Mouse (Mus musculus): ENCODE results near the gene Scnn1b. TPM values are rescaled to one million over a fixed set of nuclear protein-coding genes. Genes with fewer than 3 reads are reported as not detected.
A peak's percentile ranks its signal among the peaks of the same experiment; 100 is the strongest.

The Scnn1b gene
- polyA plus RNA-seq, 1 experiment from 2014 or later: 0.06 TPM

GRCm38 (mm10) chr7:121927882-121928281 lies 63.0 kb downstream of the Scnn1b start:
- H3K4me3 ChIP-seq: no peak overlapping the region
- ATAC-seq (replicated peaks): no peak
- H3K27me3 ChIP-seq: no peaks in the 10 kb centered on the region
- WGBS: 87% methylated on average over 2 of the region's 2 CpGs
- no peak overlapping the region for H3K9ac ChIP-seq (replicated peaks)
- H3K9me3 ChIP-seq: no peaks in the 10 kb centered on the region
- no peak overlapping the region for H3K27ac ChIP-seq (replicated peaks)
- H3K4me1 ChIP-seq: no peaks in the 10 kb centered on the region
- no peaks in the 10 kb centered on the region for H3K36me3 ChIP-seq
- no peak overlapping the region for H3K4me2 ChIP-seq (replicated peaks)

- ATAC-seq (replicated peaks): no peak
- WGBS: 44% methylated on average over 7 of the region's 7 CpGs
- H3K9me3 ChIP-seq: no peaks in the 10 kb centered on the region
These were observed 66.4 kb downstream of the Scnn1b start for GRCm38 (mm10) chr7:121931246-121931645.

GRCm38 (mm10) chr7:121933675-121934074 lies 68.8 kb downstream of the Scnn1b start:
- Histone ChIP-seq H3K4me3 (no peak overlapping the region), H3K27ac (replicated peaks) (no peak overlapping the region), H3K4me2 (replicated peaks) (no peak overlapping the region), H3K4me1 (peaks cover 38% of the 10 kb centered on the region), H3K9me3 (no peaks in the 10 kb centered on the region), H3K36me3 (no peaks in the 10 kb centered on the region), H3K9ac (replicated peaks) (no peak overlapping the region), H3K27me3 (no peaks in the 10 kb centered on the region)
- WGBS: 88% methylated on average over 6 of the region's 6 CpGs
- no peak for ATAC-seq (replicated peaks)

More at GRCm38 (mm10) chr7:121931246-121931645, 66.4 kb downstream of the Scnn1b start:
- H3K27ac ChIP-seq (replicated peaks): no peak overlapping the region
- H3K36me3 ChIP-seq: no peaks in the 10 kb centered on the region
- peaks cover 14% of the 10 kb centered on the region for H3K4me1 ChIP-seq
- H3K4me2 ChIP-seq (replicated peaks): no peak overlapping the region
- H3K27me3 ChIP-seq: no peaks in the 10 kb centered on the region
- H3K4me3 ChIP-seq: no peak overlapping the region
- no peak overlapping the region for H3K9ac ChIP-seq (replicated peaks)

GRCm38 (mm10) chr7:121934346-121934745 lies 69.5 kb downstream of the Scnn1b start:
- Histone ChIP-seq H3K4me1 (peaks cover 45% of the 10 kb centered on the region), H3K4me2 (replicated peaks) (no peak overlapping the region), H3K9me3 (no peaks in the 10 kb centered on the region), H3K36me3 (no peaks in the 10 kb centered on the region), H3K4me3 (no peak overlapping the region), H3K27me3 (no peaks in the 10 kb centered on the region), H3K9ac (replicated peaks) (no peak overlapping the region), H3K27ac (replicated peaks) (no peak overlapping the region)
- ATAC-seq (replicated peaks): no peak
- 87% methylated on average over 2 of the region's 2 CpGs for WGBS

- no peak for ATAC-seq (replicated peaks)
- H3K9ac ChIP-seq (replicated peaks): no peak overlapping the region
- H3K4me2 ChIP-seq (replicated peaks): no peak overlapping the region
- WGBS: 82% methylated on average over 12 of the region's 12 CpGs
- no peaks in the 10 kb centered on the region for H3K9me3 ChIP-seq
- no peaks in the 10 kb centered on the region for H3K36me3 ChIP-seq
- H3K27me3 ChIP-seq: no peaks in the 10 kb centered on the region
- H3K27ac ChIP-seq (replicated peaks): peak overlapping the region; percentile 77
- H3K4me3 ChIP-seq: no peak overlapping the region
- peaks cover 55% of the 10 kb centered on the region for H3K4me1 ChIP-seq
These were observed 71.3 kb downstream of the Scnn1b start for GRCm38 (mm10) chr7:121935906-121936794.

GRCm38 (mm10) chr7:121936861-121937630 lies 72.2 kb downstream of the Scnn1b start:
- Histone ChIP-seq H3K4me2 (replicated peaks) (no peak overlapping the region), H3K4me1 (peaks cover 55% of the 10 kb centered on the region), H3K27me3 (no peaks in the 10 kb centered on the region), H3K9me3 (no peaks in the 10 kb centered on the region), H3K27ac (replicated peaks) (peak overlapping the region; percentile 77), H3K9ac (replicated peaks) (no peak overlapping the region), H3K4me3 (no peak overlapping the region), H3K36me3 (no peaks in the 10 kb centered on the region)
- peak; percentile 42; the same call in 1 of the 2 replicates for ATAC-seq (replicated peaks)
- WGBS: 48% methylated on average over 14 of the region's 14 CpGs

- ATAC-seq (replicated peaks): no peak
- H3K4me3 ChIP-seq: no peak overlapping the region
- peak overlapping the region; percentile 77 for H3K27ac ChIP-seq (replicated peaks)
- peaks cover 55% of the 10 kb centered on the region for H3K4me1 ChIP-seq
- no peak overlapping the region for H3K4me2 ChIP-seq (replicated peaks)
- 0 out of 2 replicates have a peak, but pooled peaks cover 3% of the 10 kb centered on the region for H3K36me3 ChIP-seq
- 59% methylated on average over 8 of the region's 8 CpGs for WGBS
- no peak overlapping the region for H3K9ac ChIP-seq (replicated peaks)
- no peaks in the 10 kb centered on the region for H3K9me3 ChIP-seq
- no peaks in the 10 kb centered on the region for H3K27me3 ChIP-seq
These were observed 73.5 kb downstream of the Scnn1b start for GRCm38 (mm10) chr7:121938124-121938891.

- no peak overlapping the region for H3K4me2 ChIP-seq (replicated peaks)
- ATAC-seq (replicated peaks): no peak
- no peak overlapping the region for H3K4me3 ChIP-seq
- H3K9me3 ChIP-seq: no peaks in the 10 kb centered on the region
- no peaks in the 10 kb centered on the region for H3K27me3 ChIP-seq
- H3K4me1 ChIP-seq: peaks cover 55% of the 10 kb centered on the region
- no peak overlapping the region for H3K9ac ChIP-seq (replicated peaks)
- H3K27ac ChIP-seq (replicated peaks): peak overlapping the region; percentile 77
- H3K36me3 ChIP-seq: 0 out of 2 replicates have a peak, but pooled peaks cover 3% of the 10 kb centered on the region
- 60% methylated on average over 6 of the region's 6 CpGs for WGBS
These were observed 74.4 kb downstream of the Scnn1b start for GRCm38 (mm10) chr7:121939244-121939643.

GRCm38 (mm10) chr7:121939729-121940128 lies 74.9 kb downstream of the Scnn1b start:
- H3K27ac ChIP-seq (replicated peaks): peak overlapping the region; percentile 77
- H3K9ac ChIP-seq (replicated peaks): no peak overlapping the region
- 35% methylated on average over 4 of the region's 4 CpGs for WGBS
- ATAC-seq (replicated peaks): peak; percentile 86
- no peak overlapping the region for H3K4me2 ChIP-seq (replicated peaks)
- H3K27me3 ChIP-seq: no peaks in the 10 kb centered on the region
- H3K4me1 ChIP-seq: peaks cover 55% of the 10 kb centered on the region
- H3K36me3 ChIP-seq: 0 out of 2 replicates have a peak, but pooled peaks cover 3% of the 10 kb centered on the region
- no peak overlapping the region for H3K4me3 ChIP-seq
- H3K9me3 ChIP-seq: no peaks in the 10 kb centered on the region

GRCm38 (mm10) chr7:121941016-121941415 lies 76.2 kb downstream of the Scnn1b start:
- H3K9ac ChIP-seq (replicated peaks): no peak overlapping the region
- H3K27ac ChIP-seq (replicated peaks): no peak overlapping the region
- H3K9me3 ChIP-seq: no peaks in the 10 kb centered on the region
- 81% methylated on average over 3 of the region's 3 CpGs for WGBS
- no peak overlapping the region for H3K4me2 ChIP-seq (replicated peaks)
- no peaks in the 10 kb centered on the region for H3K27me3 ChIP-seq
- no peak overlapping the region for H3K4me3 ChIP-seq
- H3K36me3 ChIP-seq: 0 out of 2 replicates have a peak, but pooled peaks cover 3% of the 10 kb centered on the region
- H3K4me1 ChIP-seq: peaks cover 42% of the 10 kb centered on the region
- no peak for ATAC-seq (replicated peaks)

GRCm38 (mm10) chr7:121941640-121942039 lies 76.8 kb downstream of the Scnn1b start:
- H3K27ac ChIP-seq (replicated peaks): no peak overlapping the region
- no peaks in the 10 kb centered on the region for H3K9me3 ChIP-seq
- peaks cover 37% of the 10 kb centered on the region for H3K4me1 ChIP-seq
- no peaks in the 10 kb centered on the region for H3K27me3 ChIP-seq
- 95% methylated on average over 3 of the region's 3 CpGs for WGBS
- no peak overlapping the region for H3K4me2 ChIP-seq (replicated peaks)
- no peak for ATAC-seq (replicated peaks)
- 0 out of 2 replicates have a peak, but pooled peaks cover 3% of the 10 kb centered on the region for H3K36me3 ChIP-seq
- no peak overlapping the region for H3K4me3 ChIP-seq
- no peak overlapping the region for H3K9ac ChIP-seq (replicated peaks)
